Mouse (Mus musculus): ENCODE results near the gene Rex1bd.
A peak's percentile ranks its signal among the peaks of the same experiment; 100 is the strongest.

Gene Rex1bd

GRCm38 (mm10) chr8:70477269-70477982 lies 29.1 kb downstream of the Rex1bd start:
- no peak for ATAC-seq (ENCODE audit: low TSS enrichment)

GRCm38 (mm10) chr8:70476333-70477268 lies 30.0 kb downstream of the Rex1bd start, which contains the start of gene Klhl26:
TSS of gene Klhl26 (minus strand) at chr8:70476968.
- ATAC-seq (ENCODE audit: low TSS enrichment), result peak; percentile 79

- ATAC-seq (ENCODE audit: low TSS enrichment), result no peak
These were observed 34.7 kb downstream of the Rex1bd start for GRCm38 (mm10) chr8:70471856-70472255.

- ATAC-seq (ENCODE audit: low TSS enrichment), result peak; percentile 51; the same call in 1 of the 2 replicates
These were observed 36.6 kb downstream of the Rex1bd start for GRCm38 (mm10) chr8:70469938-70470337.

GRCm38 (mm10) chr8:70469295-70469916 lies 37.1 kb downstream of the Rex1bd start:
- peak; percentile 62 for ATAC-seq (ENCODE audit: low TSS enrichment)

GRCm38 (mm10) chr8:70468733-70469132 lies 37.8 kb downstream of the Rex1bd start:
- ATAC-seq (ENCODE audit: low TSS enrichment), result no peak

- no peak for ATAC-seq (ENCODE audit: low TSS enrichment)
These were observed 38.6 kb downstream of the Rex1bd start for GRCm38 (mm10) chr8:70467907-70468306.

- ATAC-seq (ENCODE audit: low TSS enrichment), result no peak
These were observed 39.3 kb downstream of the Rex1bd start for GRCm38 (mm10) chr8:70467229-70467725.

- no peak for ATAC-seq (ENCODE audit: low TSS enrichment)
These were observed 39.8 kb downstream of the Rex1bd start for GRCm38 (mm10) chr8:70466771-70467170.

GRCm38 (mm10) chr8:70466305-70466704 lies 40.2 kb downstream of the Rex1bd start:
- ATAC-seq (ENCODE audit: low TSS enrichment), result no peak

- ATAC-seq (ENCODE audit: low TSS enrichment), result no peak
These were observed 40.9 kb downstream of the Rex1bd start for GRCm38 (mm10) chr8:70465701-70466100.

GRCm38 (mm10) chr8:70464162-70464561 lies 42.4 kb downstream of the Rex1bd start:
- no peak for ATAC-seq (ENCODE audit: low TSS enrichment)

- ATAC-seq (ENCODE audit: low TSS enrichment), result peak; percentile 83
These were observed 43.2 kb downstream of the Rex1bd start for GRCm38 (mm10) chr8:70463306-70463705.

- peak; percentile 25; the same call in 1 of the 2 replicates for ATAC-seq (ENCODE audit: low TSS enrichment)
These were observed 44.1 kb downstream of the Rex1bd start for GRCm38 (mm10) chr8:70462516-70462813.

- no peak for ATAC-seq (ENCODE audit: low TSS enrichment)
These were observed 44.6 kb downstream of the Rex1bd start for GRCm38 (mm10) chr8:70461765-70462515.

- 0 out of 2 replicates have a peak, but pooled peaks have one; percentile 13 for ATAC-seq (ENCODE audit: low TSS enrichment)
These were observed 45.9 kb downstream of the Rex1bd start for GRCm38 (mm10) chr8:70460606-70461005.

- ATAC-seq (ENCODE audit: low TSS enrichment), result no peak
These were observed 46.4 kb downstream of the Rex1bd start for GRCm38 (mm10) chr8:70460199-70460598.

- ATAC-seq (ENCODE audit: low TSS enrichment), result no peak
These were observed 46.9 kb downstream of the Rex1bd start for GRCm38 (mm10) chr8:70459636-70460035.

- no peak for ATAC-seq (ENCODE audit: low TSS enrichment)
These were observed 48.1 kb downstream of the Rex1bd start for GRCm38 (mm10) chr8:70458462-70458861.

GRCm38 (mm10) chr8:70457882-70458281 lies 48.7 kb downstream of the Rex1bd start:
- no peak for ATAC-seq (ENCODE audit: low TSS enrichment)

- no peak for ATAC-seq (ENCODE audit: low TSS enrichment)
These were observed 49.6 kb downstream of the Rex1bd start for GRCm38 (mm10) chr8:70456996-70457395.

Measured in frontal cortex, adult (tissue).